Mouse (Mus musculus) left cerebral cortex, adult 2 months (tissue): ENCODE measurements around the gene Fam185a. TPM values are rescaled to one million over a fixed set of nuclear protein-coding genes. Genes with fewer than 3 reads are reported as not detected.

Source experiments
- DNase-seq, 2 experiments: peaks; one replicate each; pipeline ENCODE4 v3.0.0; 2021 to 2022; ENCODE audit warnings: low spot score in 2 of 2, mixed read lengths in 1 of 2; ENCODE audit errors: extremely low spot score in 1 of 2
- H3K27ac ChIP-seq: fragments of 200-600 bp; 2 replicates; pipeline ENCODE4 v1.8.1; 2022
- H3K4me3 ChIP-seq: fragments of 200-600 bp; 2 replicates; pipeline ENCODE4 v1.8.1; 2022
- CTCF ChIP-seq: fragments of 200-600 bp; IDR thresholded peaks from 2 replicates; pipeline ENCODE4 v1.8.1; 2022; ENCODE audit warnings: antibody characterized with exemption, mild to moderate bottlenecking, moderate library complexity
- intact Hi-C: fragments of 180-260 bp; cut with DNase I; formaldehyde crosslinking; loops from one replicate; pipeline ENCODE4 v1.15.1; 2025
- total RNA-seq, 2 experiments: library from RNA; stranded (reverse); gene quantifications; 2 replicates each; pipeline ENCODE4 v1.2.3; 2021

Gene Fam185a
- total RNA-seq, 2 experiments from 2014 or later = 14.4 to 15.7 TPM

- no peak overlapping the region for H3K27ac ChIP-seq
- no peak for DNase-seq
- no peak for TF ChIP-seq CTCF
- no peak overlapping the region for H3K4me3 ChIP-seq
- intact Hi-C loops = no loop called here
These were observed 33.0 kb upstream of the Fam185a start for GRCm38 (mm10) chr5:21391616-21392384.

- intact Hi-C loops = no loop called here
- H3K27ac ChIP-seq = no peak overlapping the region
- no peak for TF ChIP-seq CTCF
- DNase-seq = no peak
- no peak overlapping the region for H3K4me3 ChIP-seq
These were observed 30.2 kb upstream of the Fam185a start for GRCm38 (mm10) chr5:21394562-21394961.

- DNase-seq = no peak
- Histone ChIP-seq H3K27ac (no peak overlapping the region), H3K4me3 (no peak overlapping the region)
- no peak for TF ChIP-seq CTCF
- intact Hi-C loops = no loop called here
These were observed 29.4 kb upstream of the Fam185a start for GRCm38 (mm10) chr5:21395205-21395840.

GRCm38 (mm10) chr5:21411261-21411666, 13.5 kb upstream of the Fam185a start:
- no peak for TF ChIP-seq CTCF
- intact Hi-C loops = no loop called here
- DNase-seq = no peak
- Histone ChIP-seq H3K27ac (no peak overlapping the region), H3K4me3 (no peak overlapping the region)

- H3K27ac ChIP-seq = no peak overlapping the region
- no peak for TF ChIP-seq CTCF
- H3K4me3 ChIP-seq = no peak overlapping the region
- no peak for DNase-seq
- intact Hi-C loops = no loop called here
These were observed 12.7 kb upstream of the Fam185a start for GRCm38 (mm10) chr5:21412056-21412455.

GRCm38 (mm10) chr5:21413322-21413721, 11.4 kb upstream of the Fam185a start:
- intact Hi-C loops = no loop called here

GRCm38 (mm10) chr5:21414116-21414820, 10.5 kb upstream of the Fam185a start:
- TF ChIP-seq CTCF = no peak
- no peak overlapping the region for H3K27ac ChIP-seq
- intact Hi-C loops = no loop called here
- no peak overlapping the region for H3K4me3 ChIP-seq
- no peak for DNase-seq

More at GRCm38 (mm10) chr5:21413322-21413721, 11.4 kb upstream of the Fam185a start:
- TF ChIP-seq CTCF = no peak
- Histone ChIP-seq H3K27ac (no peak overlapping the region), H3K4me3 (no peak overlapping the region)
- no peak for DNase-seq

- no peak for DNase-seq
- no peak for TF ChIP-seq CTCF
- intact Hi-C loops = no loop called here
- H3K4me3 ChIP-seq = no peak overlapping the region
- H3K27ac ChIP-seq = no peak overlapping the region
These were observed 6.1 kb upstream of the Fam185a start for GRCm38 (mm10) chr5:21418613-21419012.

GRCm38 (mm10) chr5:21420609-21421008, 4.1 kb upstream of the Fam185a start:
- DNase-seq = no peak

GRCm38 (mm10) chr5:21426666-21427065, 1.9 kb downstream of the Fam185a start:
- no peak for DNase-seq
- intact Hi-C loops = no loop called here
- Histone ChIP-seq H3K4me3 (no peak overlapping the region), H3K27ac (no peak overlapping the region)
- no peak for TF ChIP-seq CTCF

More at GRCm38 (mm10) chr5:21420609-21421008, 4.1 kb upstream of the Fam185a start:
- Histone ChIP-seq H3K4me3 (no peak overlapping the region), H3K27ac (no peak overlapping the region)
- peak; percentile 57 for TF ChIP-seq CTCF
- intact Hi-C loops = loop anchor here (2.0 kb wide), 1 partner anchor 94 kb away; no protein-coding TSS in a partner anchor

GRCm38 (mm10) chr5:21434148-21434929, 9.6 kb downstream of the Fam185a start:
- peak in 1 of 2 experiments; percentile 28 for DNase-seq
- no peak overlapping the region for H3K27ac ChIP-seq
- intact Hi-C loops = loop anchor here (1.0 to 5.0 kb wide), 3 partner anchors 152 to 303 kb away; partner anchors contain the start of gene Pmpcb
- TF ChIP-seq CTCF = peak; percentile 73
- no peak overlapping the region for H3K4me3 ChIP-seq
